Mouse (Mus musculus) hindbrain, embryonic 10.5 days (tissue): Measurements from ENCODE around the gene Gm11007. TPM values are rescaled to one million over a fixed set of nuclear protein-coding genes. Genes with fewer than 3 reads are reported as not detected.
"Not testable (repeated sequence)": the region's sequence is repeated elsewhere in the genome, so short reads cannot be mapped to it uniquely, and the experiment has no call there.

Source experiments
- DNase-seq: peaks from one replicate; pipeline ENCODE4 v3.0.0-alpha.2; 2017; ENCODE audit warnings: low spot score
- H3K27ac ChIP-seq: fragments of 300-500 bp; sonication (generic); 2 replicates; pipeline ENCODE4 v1.5.1; 2016; ENCODE audit warnings: mild to moderate bottlenecking, moderate library complexity
- H3K27me3 ChIP-seq: fragments of 300-500 bp; sonication (generic); 2 replicates; pipeline ENCODE4 v1.6.1; 2016; ENCODE audit warnings: mild to moderate bottlenecking; ENCODE audit not compliant: poor library complexity, insufficient read depth, severe bottlenecking
- H3K36me3 ChIP-seq: fragments of 300-500 bp; sonication (generic); 2 replicates; pipeline ENCODE4 v1.6.1; 2016; ENCODE audit warnings: mild to moderate bottlenecking, moderate library complexity
- H3K4me1 ChIP-seq: fragments of 300-500 bp; sonication (generic); replicated peaks from 2 replicates; pipeline ENCODE4 v1.6.1; 2016; ENCODE audit warnings: mild to moderate bottlenecking
- H3K4me3 ChIP-seq: fragments of 300-500 bp; sonication (generic); 2 replicates; pipeline ENCODE4 v1.5.1; 2016; ENCODE audit warnings: mild to moderate bottlenecking, moderate library complexity
- H3K9me3 ChIP-seq: fragments of 300-500 bp; sonication (generic); 2 replicates; pipeline ENCODE4 v1.6.1; 2016; ENCODE audit warnings: mild to moderate bottlenecking, moderate library complexity
- WGBS: fragments of 180-500 bp; shearing (Covaris S2); methylation state at CpG from one replicate; pipeline ENCODE4 v1.1.7; 2016; 5-methylcytosine and 5-hydroxymethylcytosine counted together
- polyA plus RNA-seq: library from polyadenylated mRNA; unstranded; fragments of >200 nt; fragmentation: Nextera tagmentation; extraction: Ambion mirVana; gene quantifications from 2 replicates; pipeline ENCODE4 v1.2.1, GENCODE M21; 2016

The Gm11007 gene
- not detected in 2 replicates for polyA plus RNA-seq

DNA sequence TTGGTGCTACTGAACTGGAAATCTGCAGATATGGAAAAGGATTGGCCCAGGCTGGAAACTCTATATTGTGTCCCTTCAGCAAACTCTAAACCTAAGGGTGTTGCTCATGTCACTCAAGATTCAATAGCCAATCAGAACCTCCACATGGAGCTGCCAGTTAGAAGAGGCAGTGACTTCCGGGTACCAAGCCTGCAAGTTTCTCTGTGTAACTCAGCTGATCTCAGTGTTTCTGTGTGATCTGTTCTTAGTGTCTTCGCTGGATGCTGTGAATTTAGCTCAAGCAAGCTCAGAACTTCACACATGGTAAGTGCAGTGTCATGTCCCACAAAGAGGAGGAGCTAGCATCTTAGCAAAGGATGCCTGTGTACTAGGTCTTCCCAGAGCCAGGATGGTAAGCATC is at the start of gene Gm11007:
Gene Gm11007, plus strand, starts transcription at position 301 of the 400 bp plus-strand sequence.
- not testable (repeated sequence) for H3K36me3 ChIP-seq, DNase-seq, H3K27me3 ChIP-seq, H3K4me3 ChIP-seq, H3K27ac ChIP-seq, H3K4me1 ChIP-seq, H3K9me3 ChIP-seq
- WGBS: no CpG with 5 or more reads among the region's 2 CpGs

Other genes with a start within 250 kb of the Gm11007 start
- 16.6 and 29.0 TPM in 2 replicates for gene Gm4724, start 208.2 kb upstream of the Gm11007 start, polyA plus RNA-seq
- gene Zfp965, start 174.0 kb upstream of the Gm11007 start, polyA plus RNA-seq: 4.6 and 6.5 TPM in 2 replicates
- gene Zfp969, start 59.7 kb downstream of the Gm11007 start, polyA plus RNA-seq: 12.9 and 15.8 TPM in 2 replicates
- gene Gm2007, start 97.6 kb downstream of the Gm11007 start, polyA plus RNA-seq: not detected in 2 replicates
- gene Gm14288, start 157.1 kb downstream of the Gm11007 start, polyA plus RNA-seq: 2.7 TPM in 1 of 2 replicates, not detected in the other
- 19.4 and 22.9 TPM in 2 replicates for gene Gm6710, start 225.2 kb downstream of the Gm11007 start, polyA plus RNA-seq